Comparison of ENCODE assay signal across 20 mouse cellular contexts in genomic region chr8:111188594-111189211, GRCm38 (mm10).
A peak's percentile ranks its signal among the peaks of the same experiment; 100 is the strongest.
DNase-seq lines count a peak whose midpoint lies in the region; ATAC-seq and TF ChIP-seq lines count a peak whose summit lies in the region.
"Had no signal": no experiment of that assay in that cellular context is flagged by ENCODE, and none has a peak within 500 bp of the region (broad histone marks: within the 10 kb centered on the region; RNA-seq: fewer than 3 reads in every experiment).

No protein-coding gene starts in this region.

- H3K4me2 ChIP-seq in liver, postnatal 0 days (ENCODE audit: low read depth, low read length): no peak overlapping the region
- H3K4me2 ChIP-seq in liver, embryonic 12.5 days: no peak overlapping the region
- no peak overlapping the region for H3K4me2 ChIP-seq in intestine, embryonic 16.5 days (ENCODE audit: low read depth, low read length)
- H3K4me2 ChIP-seq in hindbrain, embryonic 16.5 days (ENCODE audit: low read length): no peak overlapping the region
- H3K4me2 ChIP-seq: embryonic facial prominence, embryonic 13.5 days; heart, embryonic 12.5 days; hindbrain, embryonic 13.5 days; limb, embryonic 13.5 days; midbrain, embryonic 11.5 days had no signal

- no peaks in the 10 kb centered on the region for H3K27me3 ChIP-seq in liver, postnatal 0 days (ENCODE audit: insufficient read depth, low read length)
- no peaks in the 10 kb centered on the region for H3K27me3 ChIP-seq in liver, embryonic 12.5 days (replicated peaks)
- H3K27me3 ChIP-seq in intestine, embryonic 16.5 days (replicated peaks; ENCODE audit: control insufficient read depth, insufficient read depth, low read length): no peaks in the 10 kb centered on the region
- H3K27me3 ChIP-seq in thymus, adult 2 months (ENCODE audit: control insufficient read depth, insufficient read depth, low read length): no peaks in the 10 kb centered on the region
- no peaks in the 10 kb centered on the region for H3K27me3 ChIP-seq in hindbrain, embryonic 16.5 days (replicated peaks; ENCODE audit: control insufficient read depth, insufficient read depth, low read length)
- H3K27me3 ChIP-seq: embryonic facial prominence, embryonic 13.5 days; heart, embryonic 12.5 days; hindbrain, embryonic 13.5 days; limb, embryonic 13.5 days had no signal

- peak; percentile 40 for ATAC-seq in liver, postnatal 0 days
- ATAC-seq in liver, embryonic 12.5 days: no peak
- peak; percentile 81 for ATAC-seq in intestine, embryonic 16.5 days
- no peak for ATAC-seq in hindbrain, embryonic 16.5 days
- ATAC-seq: activated CD4-positive, CD25-positive, alpha-beta regulatory T cell, adult 4 months; forebrain, embryonic 16.5 days had no signal

- no peak for TF ChIP-seq CTCF in liver, postnatal 0 days (IDR thresholded peaks at IDR 0.05; ENCODE audit: low read depth)
- TF ChIP-seq CTCF in thymus, adult 2 months (IDR thresholded peaks at IDR 0.05; ENCODE audit: borderline replicate concordance, control insufficient read depth, extremely low read depth, insufficient read depth, low read length, poor library complexity): no peak

- H3K9me3 ChIP-seq in liver, postnatal 0 days (ENCODE audit: low read length): no peaks in the 10 kb centered on the region
- no peaks in the 10 kb centered on the region for H3K9me3 ChIP-seq in liver, embryonic 12.5 days (replicated peaks)
- H3K9me3 ChIP-seq in intestine, embryonic 16.5 days (ENCODE audit: control insufficient read depth, low read length): no peaks in the 10 kb centered on the region
- H3K9me3 ChIP-seq in hindbrain, embryonic 16.5 days (ENCODE audit: control insufficient read depth, low read length): no peaks in the 10 kb centered on the region
- H3K9me3 ChIP-seq: embryonic facial prominence, embryonic 13.5 days; heart, embryonic 12.5 days; hindbrain, embryonic 13.5 days; limb, embryonic 13.5 days had no signal

- no peak overlapping the region for H3K27ac ChIP-seq in liver, postnatal 0 days (ENCODE audit: low read depth)
- H3K27ac ChIP-seq in liver, embryonic 12.5 days: no peak overlapping the region
- no peak overlapping the region for H3K27ac ChIP-seq in intestine, embryonic 16.5 days (ENCODE audit: low read length)
- no peak overlapping the region for H3K27ac ChIP-seq in thymus, adult 2 months (ENCODE audit: control insufficient read depth, insufficient read depth, low read length)
- no peak overlapping the region for H3K27ac ChIP-seq in hindbrain, embryonic 16.5 days (ENCODE audit: low read depth, low read length)
- H3K27ac ChIP-seq: embryonic facial prominence, embryonic 13.5 days; hindbrain, embryonic 13.5 days; limb, embryonic 13.5 days had no signal

- H3K4me1 ChIP-seq in liver, postnatal 0 days (ENCODE audit: insufficient read depth): no peaks in the 10 kb centered on the region
- H3K4me1 ChIP-seq in liver, embryonic 12.5 days: 0 out of 2 replicates have a peak, but pooled peaks cover 4% of the 10 kb centered on the region
- no peaks in the 10 kb centered on the region for H3K4me1 ChIP-seq in intestine, embryonic 16.5 days (ENCODE audit: control insufficient read depth, insufficient read depth, low read length)
- no peaks in the 10 kb centered on the region for H3K4me1 ChIP-seq in thymus, adult 2 months (replicated peaks; ENCODE audit: control insufficient read depth, insufficient read depth, low read length)
- H3K4me1 ChIP-seq in hindbrain, embryonic 16.5 days (ENCODE audit: control insufficient read depth, insufficient read depth, low read depth, low read length): no peaks in the 10 kb centered on the region
- H3K4me1 ChIP-seq: embryonic facial prominence, embryonic 13.5 days; hindbrain, embryonic 13.5 days; limb, embryonic 13.5 days had no signal

- WGBS in liver, postnatal 0 days (ENCODE audit: insufficient replicate concordance): 52% methylated on average over 6 of the region's 6 CpGs
- 56% methylated on average over 6 of the region's 6 CpGs for WGBS in liver, embryonic 12.5 days (ENCODE audit: insufficient replicate concordance)
- WGBS in intestine, embryonic 16.5 days: 62% methylated on average over 6 of the region's 6 CpGs
- 94% methylated on average over 6 of the region's 6 CpGs for WGBS in thymus, adult 2 months
- 85% methylated on average over 6 of the region's 6 CpGs for WGBS in hindbrain, embryonic 16.5 days

- TF ChIP-seq POLR2A in thymus, adult 2 months (IDR thresholded peaks at IDR 0.05; ENCODE audit: control insufficient read depth, extremely low read depth, insufficient read depth, low read length, poor library complexity): no peak

- H3K4me3 ChIP-seq in liver, postnatal 0 days (ENCODE audit: low read depth, low read length): no peak overlapping the region
- no peak overlapping the region for H3K4me3 ChIP-seq in liver, embryonic 12.5 days
- H3K4me3 ChIP-seq in intestine, embryonic 16.5 days (ENCODE audit: low read length): no peak overlapping the region
- no peak overlapping the region for H3K4me3 ChIP-seq in thymus, adult 2 months (ENCODE audit: control insufficient read depth, insufficient read depth, low read length)
- no peak overlapping the region for H3K4me3 ChIP-seq in hindbrain, embryonic 16.5 days (ENCODE audit: low read length)
- H3K4me3 ChIP-seq: embryonic facial prominence, embryonic 13.5 days; heart, embryonic 12.5 days; hindbrain, embryonic 13.5 days; limb, embryonic 13.5 days had no signal

- no peak for DNase-seq in liver, postnatal 0 days
- DNase-seq in kidney, postnatal 14 days: peak; percentile 37
- no peak for DNase-seq in thymus, adult 2 months
- DNase-seq in right cerebral cortex, postnatal 14 days: no peak
- DNase-seq: adrenal gland, postnatal 14 days; cerebellum, postnatal 10 days; gastrocnemius, postnatal 36 days; heart, postnatal 14 days; lung, adult 2 months; right cerebral cortex, postnatal 4 days had no signal

- no peak overlapping the region for H3K9ac ChIP-seq in liver, postnatal 0 days (replicated peaks)
- H3K9ac ChIP-seq in liver, embryonic 12.5 days: no peak overlapping the region
- H3K9ac ChIP-seq in intestine, embryonic 16.5 days (ENCODE audit: low read depth, low read length): no peak overlapping the region
- H3K9ac ChIP-seq in hindbrain, embryonic 16.5 days (ENCODE audit: low read depth, low read length): no peak overlapping the region
- H3K9ac ChIP-seq: embryonic facial prominence, embryonic 13.5 days; heart, embryonic 12.5 days; hindbrain, embryonic 13.5 days; limb, embryonic 13.5 days had no signal

- H3K36me3 ChIP-seq in liver, postnatal 0 days (replicated peaks; ENCODE audit: insufficient read depth, low read length): peaks cover 27% of the 10 kb centered on the region
- H3K36me3 ChIP-seq in liver, embryonic 12.5 days: peaks cover 58% of the 10 kb centered on the region
- H3K36me3 ChIP-seq in intestine, embryonic 16.5 days (ENCODE audit: control insufficient read depth, insufficient read depth, low read length): no peaks in the 10 kb centered on the region
- peaks cover 32% of the 10 kb centered on the region for H3K36me3 ChIP-seq in thymus, adult 2 months (ENCODE audit: control insufficient read depth, insufficient read depth, low read length)
- H3K36me3 ChIP-seq in hindbrain, embryonic 16.5 days (ENCODE audit: control insufficient read depth, insufficient read depth, low read length): peaks cover 22% of the 10 kb centered on the region

- TF ChIP-seq EP300 in liver, postnatal 0 days (IDR thresholded peaks at IDR 0.05; ENCODE audit: low read depth): no peak

Comparison
In these comparisons a context has a peak if more than half of its experiments do, and no peak if none do; other contexts are left out.
1. ATAC-seq: peak in liver, postnatal 0 days (single experiment) and intestine, embryonic 16.5 days (single experiment); none in liver, embryonic 12.5 days (single experiment) and hindbrain, embryonic 16.5 days (single experiment).